Mouse (Mus musculus): ENCODE measurements around the gene Thada. TPM values are rescaled to one million over a fixed set of nuclear protein-coding genes. Genes with fewer than 3 reads are reported as not detected.

Thada gene
- polyA plus RNA-seq, 1 experiment, result 6.8 TPM

GRCm38 (mm10) chr17:84213464-84213863, 252.5 kb downstream of the Thada start:
- TF ChIP-seq CTCF (IDR thresholded peaks at IDR 0.05; ENCODE audit: borderline replicate concordance, insufficient read depth, low read depth, low read length) (no peak), POLR2A (IDR thresholded peaks at IDR 0.05; ENCODE audit: borderline replicate concordance, insufficient read depth, low read length) (no peak)
- no peak overlapping the region for H3K4me3 ChIP-seq (replicated peaks; ENCODE audit: insufficient read depth, low read depth, low read length)
- no peak overlapping the region for H3K27ac ChIP-seq (ENCODE audit: insufficient read depth, low read length)
- DNase-seq, result no peak
- no peaks in the 10 kb centered on the region for H3K27me3 ChIP-seq (ENCODE audit: control insufficient read depth, insufficient read depth, low read length)
- WGBS, result 97% methylated on average over 3 of the region's 3 CpGs
- H3K4me1 ChIP-seq (ENCODE audit: control insufficient read depth, insufficient read depth, low read length), result no peaks in the 10 kb centered on the region

GRCm38 (mm10) chr17:84207611-84208010, 258.4 kb downstream of the Thada start:
- no peak overlapping the region for H3K27ac ChIP-seq (ENCODE audit: insufficient read depth, low read length)
- H3K4me3 ChIP-seq (replicated peaks; ENCODE audit: insufficient read depth, low read depth, low read length), result no peak overlapping the region
- no peaks in the 10 kb centered on the region for H3K27me3 ChIP-seq (ENCODE audit: control insufficient read depth, insufficient read depth, low read length)
- DNase-seq, result no peak
- 95% methylated on average over 3 of the region's 3 CpGs for WGBS
- H3K4me1 ChIP-seq (ENCODE audit: control insufficient read depth, insufficient read depth, low read length), result no peaks in the 10 kb centered on the region
- no peak for TF ChIP-seq CTCF (IDR thresholded peaks at IDR 0.05; ENCODE audit: borderline replicate concordance, insufficient read depth, low read depth, low read length)
- no peak for TF ChIP-seq POLR2A (IDR thresholded peaks at IDR 0.05; ENCODE audit: borderline replicate concordance, insufficient read depth, low read length)

DNA sequence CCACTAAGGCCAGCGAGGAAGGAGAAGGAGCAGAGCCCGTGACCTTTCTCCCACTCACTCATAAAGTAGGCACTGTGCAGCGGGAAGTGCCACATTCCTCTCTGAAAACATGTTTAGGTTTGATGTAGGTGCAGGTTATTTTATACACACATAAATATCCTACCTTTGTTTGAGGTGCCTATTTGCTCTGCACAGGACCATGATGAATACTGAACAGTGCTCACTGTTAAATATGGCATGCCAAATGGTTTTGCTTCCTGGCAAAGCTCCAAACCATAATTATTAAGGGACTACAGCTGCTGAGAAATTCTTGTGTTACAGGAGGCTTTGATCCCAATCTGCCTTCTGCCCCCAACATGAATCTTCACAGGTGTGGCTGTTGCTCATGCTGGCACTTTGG, 259.8 kb downstream of the Thada start:
- 94% methylated on average over 3 of the region's 3 CpGs for WGBS
- Histone ChIP-seq H3K4me1 (ENCODE audit: control insufficient read depth, insufficient read depth, low read length) (no peaks in the 10 kb centered on the region), H3K4me3 (replicated peaks; ENCODE audit: insufficient read depth, low read depth, low read length) (no peak overlapping the region), H3K27ac (ENCODE audit: insufficient read depth, low read length) (no peak overlapping the region), H3K27me3 (ENCODE audit: control insufficient read depth, insufficient read depth, low read length) (no peaks in the 10 kb centered on the region)
- DNase-seq, result no peak
- TF ChIP-seq CTCF (IDR thresholded peaks at IDR 0.05; ENCODE audit: borderline replicate concordance, insufficient read depth, low read depth, low read length), result no peak
- no peak for TF ChIP-seq POLR2A (IDR thresholded peaks at IDR 0.05; ENCODE audit: borderline replicate concordance, insufficient read depth, low read length)

DNA sequence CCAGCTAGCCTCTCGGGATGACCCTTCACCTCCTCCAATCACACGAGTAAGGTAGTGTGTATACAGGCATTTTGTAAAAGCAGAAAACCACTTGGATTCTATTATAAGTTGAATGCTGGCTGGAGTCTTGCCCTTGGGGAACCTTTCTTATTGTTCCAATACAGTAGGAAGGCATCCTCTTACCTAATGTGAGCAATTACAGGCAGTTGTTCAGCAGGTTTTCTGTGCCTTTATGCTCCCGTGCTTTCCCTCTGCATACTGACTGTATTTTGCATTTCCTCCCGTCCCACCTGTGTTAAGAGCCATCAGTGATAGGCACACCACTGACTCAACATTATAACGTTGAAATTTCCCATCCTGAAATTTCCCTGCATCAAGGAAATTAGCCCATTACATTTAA, 261.0 kb downstream of the Thada start:
- Histone ChIP-seq H3K27me3 (ENCODE audit: control insufficient read depth, insufficient read depth, low read length) (no peaks in the 10 kb centered on the region), H3K27ac (ENCODE audit: insufficient read depth, low read length) (no peak overlapping the region), H3K4me1 (ENCODE audit: control insufficient read depth, insufficient read depth, low read length) (no peaks in the 10 kb centered on the region), H3K4me3 (replicated peaks; ENCODE audit: insufficient read depth, low read depth, low read length) (no peak overlapping the region)
- TF ChIP-seq POLR2A (IDR thresholded peaks at IDR 0.05; ENCODE audit: borderline replicate concordance, insufficient read depth, low read length) (no peak), CTCF (IDR thresholded peaks at IDR 0.05; ENCODE audit: borderline replicate concordance, insufficient read depth, low read depth, low read length) (no peak)
- 92% methylated on average over 5 of the region's 5 CpGs for WGBS
- no peak for DNase-seq

DNA sequence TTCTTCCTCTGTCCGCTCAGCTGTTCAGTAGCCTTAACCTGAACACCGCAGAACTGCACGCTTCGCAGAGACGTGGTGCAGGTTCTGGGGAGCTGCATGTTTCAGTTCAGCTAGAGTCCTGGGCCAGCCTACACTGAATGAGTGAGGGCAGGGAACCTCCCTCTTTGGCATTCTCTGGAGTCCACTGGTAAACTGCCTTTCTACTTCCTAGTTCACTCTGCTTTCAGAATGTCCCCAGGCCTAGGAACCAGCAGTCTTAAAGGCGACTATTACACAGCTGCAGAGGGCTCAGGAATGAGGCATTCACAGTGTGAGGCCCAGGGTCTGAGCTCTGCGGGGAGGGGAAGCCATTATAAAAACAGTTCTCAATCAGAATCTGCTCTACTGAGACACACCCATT, 262.7 kb downstream of the Thada start:
- H3K4me3 ChIP-seq (replicated peaks; ENCODE audit: insufficient read depth, low read depth, low read length), result no peak overlapping the region
- 77% methylated on average over 7 of the region's 7 CpGs for WGBS

DNA sequence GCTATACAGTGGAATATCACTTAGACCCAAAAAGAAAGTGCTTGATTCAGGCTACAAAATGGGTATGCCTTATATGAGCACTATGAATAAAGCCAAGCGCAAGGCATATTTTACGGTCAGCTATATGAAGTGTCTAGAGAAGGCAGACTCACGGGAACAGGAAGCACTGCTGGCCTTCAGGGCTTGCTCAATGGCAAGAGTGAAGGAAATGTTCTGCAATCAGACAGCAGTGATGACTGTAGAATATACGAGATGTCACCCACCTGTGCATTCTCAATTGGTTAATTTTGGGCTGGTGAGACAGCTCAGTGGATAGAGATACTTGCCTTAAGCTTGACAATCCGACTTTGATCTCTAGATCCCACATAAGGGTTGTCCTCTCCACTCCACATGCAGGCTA, 264.8 kb downstream of the Thada start:
- 99% methylated on average over 5 of the region's 5 CpGs for WGBS
- no peak overlapping the region for H3K27ac ChIP-seq (ENCODE audit: insufficient read depth, low read length)
- no peaks in the 10 kb centered on the region for H3K4me1 ChIP-seq (ENCODE audit: control insufficient read depth, insufficient read depth, low read length)
- H3K4me3 ChIP-seq (replicated peaks; ENCODE audit: insufficient read depth, low read depth, low read length), result no peak overlapping the region
- TF ChIP-seq CTCF (IDR thresholded peaks at IDR 0.05; ENCODE audit: borderline replicate concordance, insufficient read depth, low read depth, low read length) (no peak), POLR2A (IDR thresholded peaks at IDR 0.05; ENCODE audit: borderline replicate concordance, insufficient read depth, low read length) (no peak)
- H3K27me3 ChIP-seq (ENCODE audit: control insufficient read depth, insufficient read depth, low read length), result no peaks in the 10 kb centered on the region
- no peak for DNase-seq

More for the DNA sequence above, 262.7 kb downstream of the Thada start:
- no peaks in the 10 kb centered on the region for H3K4me1 ChIP-seq (ENCODE audit: control insufficient read depth, insufficient read depth, low read length)
- no peak overlapping the region for H3K27ac ChIP-seq (ENCODE audit: insufficient read depth, low read length)
- no peak for DNase-seq
- H3K27me3 ChIP-seq (ENCODE audit: control insufficient read depth, insufficient read depth, low read length), result no peaks in the 10 kb centered on the region
- TF ChIP-seq CTCF (IDR thresholded peaks at IDR 0.05; ENCODE audit: borderline replicate concordance, insufficient read depth, low read depth, low read length) (no peak), POLR2A (IDR thresholded peaks at IDR 0.05; ENCODE audit: borderline replicate concordance, insufficient read depth, low read length) (no peak)

GRCm38 (mm10) chr17:84197912-84198344, 268.1 kb downstream of the Thada start:
- Histone ChIP-seq H3K4me3 (replicated peaks; ENCODE audit: insufficient read depth, low read depth, low read length) (no peak overlapping the region), H3K27ac (ENCODE audit: insufficient read depth, low read length) (no peak overlapping the region), H3K27me3 (ENCODE audit: control insufficient read depth, insufficient read depth, low read length) (no peaks in the 10 kb centered on the region), H3K4me1 (ENCODE audit: control insufficient read depth, insufficient read depth, low read length) (no peaks in the 10 kb centered on the region)
- TF ChIP-seq CTCF (IDR thresholded peaks at IDR 0.05; ENCODE audit: borderline replicate concordance, insufficient read depth, low read depth, low read length), result no peak
- TF ChIP-seq POLR2A (IDR thresholded peaks at IDR 0.05; ENCODE audit: borderline replicate concordance, insufficient read depth, low read length), result no peak
- DNase-seq, result no peak
- WGBS, result 43% methylated on average over 4 of the region's 4 CpGs

DNA sequence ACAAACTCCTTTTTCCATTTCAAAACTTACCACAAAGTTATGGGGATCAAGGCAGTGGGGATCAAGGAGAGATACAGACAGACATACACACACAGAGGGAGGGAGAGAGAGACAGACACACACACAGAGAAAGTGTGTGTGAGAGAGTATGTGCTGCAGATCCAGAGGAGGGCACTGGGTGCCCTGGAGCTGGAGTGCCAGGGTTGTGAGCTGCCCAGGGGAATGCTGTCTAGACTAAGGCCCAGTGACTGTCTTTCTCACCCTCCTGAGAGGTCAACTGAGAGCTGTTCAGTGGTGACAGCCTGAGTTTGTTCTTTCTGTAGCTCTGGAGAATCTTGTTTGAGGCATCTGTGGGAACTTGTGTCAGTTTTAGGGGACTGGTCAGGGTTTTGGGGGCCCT, 269.7 kb downstream of the Thada start:
- H3K27ac ChIP-seq (ENCODE audit: insufficient read depth, low read length), result no peak overlapping the region
- H3K4me1 ChIP-seq (ENCODE audit: control insufficient read depth, insufficient read depth, low read length), result no peaks in the 10 kb centered on the region; the same call in 1 of the 2 replicates
- DNase-seq, result no peak
- H3K27me3 ChIP-seq (ENCODE audit: control insufficient read depth, insufficient read depth, low read length), result no peaks in the 10 kb centered on the region
- no peak overlapping the region for H3K4me3 ChIP-seq (replicated peaks; ENCODE audit: insufficient read depth, low read depth, low read length)
- no peak for TF ChIP-seq CTCF (IDR thresholded peaks at IDR 0.05; ENCODE audit: borderline replicate concordance, insufficient read depth, low read depth, low read length)
- TF ChIP-seq POLR2A (IDR thresholded peaks at IDR 0.05; ENCODE audit: borderline replicate concordance, insufficient read depth, low read length), result no peak

Data from cerebellum, adult 2 months (tissue).